ENCODE assay signal across 8 mouse cellular contexts in genomic region chr2:90846597-90846954, GRCm38 (mm10). TPM values are rescaled to one million over a fixed set of nuclear protein-coding genes. Genes with fewer than 3 reads are reported as not detected.
A peak's percentile ranks its signal among the peaks of the same experiment; 100 is the strongest.
DNase-seq lines count a peak whose midpoint lies in the region; ATAC-seq and TF ChIP-seq lines count a peak whose summit lies in the region.

No protein-coding gene starts in this region.

- TF ChIP-seq POLR2A in thymus, adult 2 months (IDR thresholded peaks at IDR 0.05; ENCODE audit: control insufficient read depth, extremely low read depth, insufficient read depth, low read length, poor library complexity) = no peak

- intact Hi-C loops in gastrocnemius, postnatal 36 days (cut with DNase I) = no loop called here

- peak overlapping the region; percentile 51 for H3K4me2 ChIP-seq in neural tube, embryonic 14.5 days (ENCODE audit: low read depth, low read length)

- peak; percentile 22 for ATAC-seq in frontal cortex, adult (ENCODE audit: low TSS enrichment)
- ATAC-seq in neural tube, embryonic 14.5 days (ENCODE audit: low read depth) = peak; percentile 74

- peaks cover 6% of the 10 kb centered on the region; the same call in 1 of the 2 replicates for H3K36me3 ChIP-seq in thymus, adult 2 months (ENCODE audit: control insufficient read depth, insufficient read depth, low read length)
- peaks cover 22% of the 10 kb centered on the region for H3K36me3 ChIP-seq in limb, embryonic 10.5 days
- peaks cover 12% of the 10 kb centered on the region for H3K36me3 ChIP-seq in neural tube, embryonic 14.5 days (ENCODE audit: control insufficient read depth, insufficient read depth, low read length)

- H3K9ac ChIP-seq in neural tube, embryonic 14.5 days (replicated peaks; ENCODE audit: low read depth, low read length) = peak overlapping the region; percentile 43; the same call in 1 of the 2 replicates

- H3K9me3 ChIP-seq in limb, embryonic 10.5 days (replicated peaks) = no peaks in the 10 kb centered on the region
- no peaks in the 10 kb centered on the region for H3K9me3 ChIP-seq in neural tube, embryonic 14.5 days (ENCODE audit: control insufficient read depth, low read length)

- peak overlapping the region; percentile 76 for H3K4me3 ChIP-seq in thymus, adult 2 months (ENCODE audit: control insufficient read depth, insufficient read depth, low read length)
- H3K4me3 ChIP-seq in limb, embryonic 10.5 days = peak overlapping the region; percentile 74
- H3K4me3 ChIP-seq in neural tube, embryonic 14.5 days (ENCODE audit: low read depth, low read length) = peak overlapping the region; percentile 77

- H3K27me3 ChIP-seq in thymus, adult 2 months (ENCODE audit: control insufficient read depth, insufficient read depth, low read length) = no peaks in the 10 kb centered on the region
- no peaks in the 10 kb centered on the region for H3K27me3 ChIP-seq in limb, embryonic 10.5 days (ENCODE audit: low read depth, poor library complexity, severe bottlenecking)
- H3K27me3 ChIP-seq in neural tube, embryonic 14.5 days (ENCODE audit: control insufficient read depth, insufficient read depth, low read length) = no peaks in the 10 kb centered on the region

- no peak overlapping the region for H3K27ac ChIP-seq in thymus, adult 2 months (ENCODE audit: control insufficient read depth, insufficient read depth, low read length)
- H3K27ac ChIP-seq in limb, embryonic 10.5 days = peak overlapping the region; percentile 89
- peak overlapping the region; percentile 86 for H3K27ac ChIP-seq in neural tube, embryonic 14.5 days (ENCODE audit: low read depth, low read length)

- peaks cover 2% of the 10 kb centered on the region; the same call in 1 of the 2 replicates for H3K4me1 ChIP-seq in thymus, adult 2 months (replicated peaks; ENCODE audit: control insufficient read depth, insufficient read depth, low read length)
- H3K4me1 ChIP-seq in limb, embryonic 10.5 days = peaks cover 16% of the 10 kb centered on the region
- H3K4me1 ChIP-seq in neural tube, embryonic 14.5 days (ENCODE audit: control insufficient read depth, insufficient read depth, low read length) = peaks cover 17% of the 10 kb centered on the region

- WGBS in thymus, adult 2 months = 7% methylated on average over 8 of the region's 8 CpGs
- 5% methylated on average over 8 of the region's 8 CpGs for WGBS in limb, embryonic 10.5 days
- WGBS in neural tube, embryonic 14.5 days = 5% methylated on average over 8 of the region's 8 CpGs

- no peak for TF ChIP-seq CTCF in thymus, adult 2 months (IDR thresholded peaks at IDR 0.05; ENCODE audit: borderline replicate concordance, control insufficient read depth, extremely low read depth, insufficient read depth, low read length, poor library complexity)

- DNase-seq in frontal cortex, adult 2 months (ENCODE audit: extremely low spot score in 1 of 2, low spot score in 1 of 2) = no peak
- DNase-seq in thymus, adult 2 months = no peak
- DNase-seq in thymus, postnatal 25 days = no peak
- DNase-seq in limb, embryonic 10.5 days (ENCODE audit: low spot score) = no peak
- DNase-seq in yolk sac, embryonic 10.5 days (ENCODE audit: low spot score) = no peak
- no peak for DNase-seq in gastrocnemius, postnatal 36 days

RNA-seq across cellular contexts. Expression of gene Mtch2, which starts 0.4 kb away (rescaled TPM):
- 137 and 149 TPM in 2 replicates for polyA plus RNA-seq in frontal cortex, adult 2 months (2012; rRNA removed)
- 44.2 and 57.2 TPM in 2 replicates for polyA plus RNA-seq in thymus, adult 2 months (2012; rRNA removed)
- 217 and 233 TPM in 2 replicates for polyA plus RNA-seq in limb, embryonic 10.5 days (2016; fragmentation: Nextera tagmentation; extraction: Ambion mirVana)
- 277 and 280 TPM in 2 replicates for polyA plus RNA-seq in neural tube, embryonic 14.5 days (2014; fragmentation: Nextera tagmentation; extraction: Ambion mirVana)
- 100 to 1,000 TPM; 133 to 153 TPM for total RNA-seq in gastrocnemius, postnatal 36 days (2021)

RNA-seq across cellular contexts. Expression of gene C1qtnf4, which starts 39.1 kb away (rescaled TPM):
- polyA plus RNA-seq in frontal cortex, adult 2 months (2012; rRNA removed) = 443 and 446 TPM in 2 replicates
- polyA plus RNA-seq in thymus, adult 2 months (2012; rRNA removed) = 2.5 and 4.9 TPM in 2 replicates
- 3.2 and 5.5 TPM in 2 replicates for polyA plus RNA-seq in limb, embryonic 10.5 days (2016; fragmentation: Nextera tagmentation; extraction: Ambion mirVana)
- 135 and 143 TPM in 2 replicates for polyA plus RNA-seq in neural tube, embryonic 14.5 days (2014; fragmentation: Nextera tagmentation; extraction: Ambion mirVana)
- total RNA-seq in gastrocnemius, postnatal 36 days (2021) = 1 to 10 TPM; 2.7 to 4.1 TPM

RNA-seq across cellular contexts. Expression of gene Kbtbd4, which starts 58.0 kb away (rescaled TPM):
- 24.5 and 28.2 TPM in 2 replicates for polyA plus RNA-seq in frontal cortex, adult 2 months (2012; rRNA removed)
- 26.9 and 29.1 TPM in 2 replicates for polyA plus RNA-seq in thymus, adult 2 months (2012; rRNA removed)
- 52.0 and 63.6 TPM in 2 replicates for polyA plus RNA-seq in limb, embryonic 10.5 days (2016; fragmentation: Nextera tagmentation; extraction: Ambion mirVana)
- 47.5 and 50.4 TPM in 2 replicates for polyA plus RNA-seq in neural tube, embryonic 14.5 days (2014; fragmentation: Nextera tagmentation; extraction: Ambion mirVana)
- 10 to 100 TPM; 13.6 to 14.2 TPM for total RNA-seq in gastrocnemius, postnatal 36 days (2021)

RNA-seq across cellular contexts. Expression of gene Ndufs3, which starts 58.1 kb away (rescaled TPM):
- 216 and 222 TPM in 2 replicates for polyA plus RNA-seq in frontal cortex, adult 2 months (2012; rRNA removed)
- polyA plus RNA-seq in thymus, adult 2 months (2012; rRNA removed) = 133 and 163 TPM in 2 replicates
- 216 and 220 TPM in 2 replicates for polyA plus RNA-seq in limb, embryonic 10.5 days (2016; fragmentation: Nextera tagmentation; extraction: Ambion mirVana)
- polyA plus RNA-seq in neural tube, embryonic 14.5 days (2014; fragmentation: Nextera tagmentation; extraction: Ambion mirVana) = 229 and 259 TPM in 2 replicates
- 100 to 1,000 TPM; 448 to 474 TPM for total RNA-seq in gastrocnemius, postnatal 36 days (2021)

Comparison
In these comparisons a context has a peak if more than half of its experiments do, and no peak if none do; other contexts are left out.
1. RNA of gene C1qtnf4, which starts 39.1 kb away (polyA plus RNA-seq): 443 to 446 TPM in frontal cortex, adult 2 months and 135 to 143 TPM in neural tube, embryonic 14.5 days; 3.2 to 5.5 TPM in limb, embryonic 10.5 days and 2.5 to 4.9 TPM in thymus, adult 2 months; every median in the first group is over 10 times any median in the second.
2. Peak in every context shown above with its lines, with median percentiles within 50 percentile points of each other: H3K4me3 ChIP-seq.